Mouse (Mus musculus) layer of hippocampus, adult 11-12 months (tissue): ENCODE measurements around the gene Fitm1.

ENCODE experiments used
- DNase-seq: peaks from one replicate; pipeline ENCODE4 v3.0.0; 2022; ENCODE audit warnings: low spot score

The Fitm1 gene

DNA sequence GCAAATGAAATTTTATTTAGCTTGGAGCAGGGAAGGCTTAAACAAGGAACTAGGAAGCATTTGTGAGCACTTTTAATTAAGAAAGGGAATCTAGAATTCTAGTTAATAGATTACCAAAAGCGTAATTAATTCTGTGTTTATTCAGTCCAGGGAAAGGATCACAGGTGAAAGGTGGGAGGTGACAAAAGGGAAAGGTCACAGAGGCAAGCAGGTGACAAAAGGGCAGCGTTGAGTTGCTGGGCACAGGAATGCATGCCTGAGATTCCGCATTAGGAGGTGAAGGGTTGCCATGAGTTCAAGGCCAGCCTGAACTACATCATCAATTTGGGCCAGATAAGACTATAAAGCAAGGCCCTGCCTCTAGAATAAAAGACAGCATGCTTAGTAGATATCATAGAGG lies 7.9 kb upstream of the Fitm1 start:
- DNase-seq, result no peak

DNA sequence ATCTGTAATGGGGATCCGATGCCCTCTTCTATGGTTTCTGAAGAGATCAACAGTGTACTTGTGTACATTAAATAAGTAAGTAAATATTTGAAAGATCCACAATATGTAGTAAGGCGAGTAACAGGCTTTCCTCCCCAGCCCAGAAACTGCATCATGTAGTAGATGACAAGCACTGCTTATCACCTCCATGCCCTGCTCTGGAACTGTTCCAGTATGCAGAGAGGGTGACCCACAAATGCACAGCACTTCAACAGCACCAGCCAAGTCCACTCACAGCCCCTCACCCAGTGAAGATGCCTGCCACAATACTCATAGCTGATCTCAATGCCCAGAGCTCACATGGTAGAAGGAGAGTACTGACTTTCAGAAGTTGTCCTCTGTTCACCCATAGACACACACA lies 4.8 kb upstream of the Fitm1 start:
- no peak for DNase-seq

DNA sequence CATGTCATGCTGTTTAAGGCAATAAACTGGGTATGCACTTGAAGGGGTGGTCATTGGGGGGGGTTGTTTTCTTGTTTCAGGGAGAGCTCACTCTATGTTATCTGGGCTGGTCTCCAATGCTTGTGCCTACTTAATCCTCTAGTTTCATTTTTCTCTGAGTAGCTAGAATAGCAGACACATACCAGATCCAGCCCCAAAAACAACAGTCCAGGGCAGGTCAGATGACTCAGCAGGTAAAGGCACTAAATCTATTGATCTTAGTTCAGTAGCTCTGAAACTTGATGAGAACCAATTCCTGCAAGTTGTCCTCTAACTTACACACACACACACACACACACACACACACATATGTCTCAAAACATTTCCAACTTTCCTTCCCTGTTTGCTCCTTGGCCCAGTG lies 3.7 kb upstream of the Fitm1 start:
- no peak for DNase-seq

DNA sequence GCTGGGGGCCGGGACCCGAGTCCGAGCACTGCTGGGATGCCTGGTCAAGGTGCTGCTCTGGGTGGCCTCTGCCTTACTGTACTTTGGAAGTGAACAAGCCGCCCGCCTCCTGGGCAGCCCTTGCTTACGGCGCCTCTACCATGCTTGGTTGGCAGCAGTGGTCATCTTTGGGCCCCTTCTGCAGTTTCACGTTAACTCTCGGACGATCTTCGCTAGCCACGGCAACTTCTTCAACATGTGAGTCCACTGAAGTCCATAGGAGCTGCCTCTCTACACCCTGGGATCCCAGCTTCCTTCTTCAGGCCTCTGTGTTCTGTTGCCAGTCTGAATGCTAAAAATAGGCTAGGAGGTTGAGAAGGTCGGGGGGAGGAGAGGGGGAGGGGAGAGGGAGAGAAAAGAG lies 294 bp downstream of the Fitm1 start:
- no peak for DNase-seq

DNA sequence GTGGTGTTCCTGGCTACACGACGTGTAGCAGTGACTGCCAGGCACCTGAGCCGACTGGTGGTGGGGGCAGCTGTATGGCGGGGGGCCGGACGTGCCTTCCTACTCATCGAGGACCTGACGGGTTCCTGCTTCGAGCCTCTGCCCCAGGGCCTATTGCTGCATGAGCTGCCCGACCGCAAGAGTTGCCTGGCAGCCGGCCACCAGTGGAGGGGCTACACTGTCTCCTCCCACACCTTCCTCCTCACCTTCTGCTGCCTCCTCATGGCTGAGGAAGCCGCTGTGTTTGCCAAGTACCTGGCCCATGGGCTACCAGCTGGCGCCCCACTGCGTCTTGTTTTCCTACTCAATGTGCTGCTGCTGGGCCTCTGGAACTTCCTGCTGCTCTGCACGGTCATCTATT lies 959 bp downstream of the Fitm1 start:
- peak; percentile 55 for DNase-seq

DNA sequence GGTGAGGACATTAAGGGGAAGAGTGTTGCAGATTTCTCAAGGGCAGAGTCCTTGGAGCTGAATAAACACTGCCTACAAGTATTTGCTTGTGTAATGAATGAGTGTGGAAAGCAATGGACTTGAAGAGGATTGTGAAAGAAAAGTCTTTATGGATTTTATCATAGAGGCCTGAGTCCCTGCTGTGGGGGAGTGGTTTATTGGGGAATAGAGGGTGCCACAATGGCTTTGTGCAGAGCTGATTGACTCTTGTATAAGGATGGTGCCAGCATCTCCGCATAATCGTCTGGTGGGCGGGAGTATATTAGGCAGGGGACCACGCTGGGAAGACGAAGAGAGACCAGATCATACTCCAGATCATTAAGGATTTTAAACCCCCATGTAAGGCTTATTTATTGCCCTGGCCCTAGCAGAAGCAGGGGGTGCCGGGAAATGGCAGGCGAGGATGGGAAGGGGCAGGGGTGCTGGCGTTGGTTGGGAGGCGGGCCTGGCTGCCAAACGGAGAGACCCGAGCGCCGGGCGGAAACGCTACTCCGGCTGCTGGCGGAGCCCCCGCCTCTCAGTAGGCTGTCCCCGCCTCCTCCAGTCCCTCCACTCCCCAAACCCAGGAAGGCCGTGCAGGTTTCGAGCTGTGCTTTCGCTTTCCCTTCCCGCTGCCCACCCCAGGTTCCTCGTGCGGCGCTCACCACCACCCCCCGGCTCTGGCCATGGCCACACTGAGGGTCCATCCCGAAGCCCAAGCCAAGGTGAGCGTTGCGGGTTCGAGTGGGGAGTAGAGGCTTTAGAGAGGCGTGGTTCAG lies 2.7 kb downstream of the Fitm1 start, which contains the start of gene Psme1:
Gene Psme1 (plus strand): TSS at position 253 of the 797 bp plus-strand sequence.
- DNase-seq, result peak; percentile 69

DNA sequence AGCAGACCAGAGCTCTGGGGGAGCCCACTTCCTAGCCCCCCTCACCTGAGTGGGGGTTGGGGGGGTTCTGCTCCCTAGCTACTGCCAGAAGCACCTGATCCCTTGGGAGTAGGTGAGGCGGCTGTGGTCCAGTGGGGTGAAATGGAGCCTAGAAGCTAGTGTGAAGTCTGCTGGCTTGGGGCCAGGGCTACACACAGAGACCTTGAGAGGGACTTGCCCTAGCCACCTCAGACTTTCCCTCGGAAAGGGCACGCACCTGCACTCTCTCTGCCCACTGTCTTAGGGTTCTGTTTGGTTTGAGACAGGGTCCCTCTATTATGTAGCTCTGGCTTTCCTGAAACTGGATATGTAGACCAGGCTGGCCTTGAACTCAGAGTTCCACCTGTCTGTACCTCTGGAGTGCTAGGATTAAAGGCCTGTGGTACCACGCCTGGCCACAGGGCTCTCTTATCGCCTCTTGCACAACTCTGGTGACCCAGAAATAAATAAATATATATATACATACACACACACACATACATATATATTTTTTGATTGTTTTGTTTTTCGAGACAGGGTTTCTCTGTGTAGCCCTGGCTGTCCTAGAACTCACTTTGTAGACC lies 3.4 kb downstream of the Fitm1 start:
- peak; percentile 65 for DNase-seq

DNA sequence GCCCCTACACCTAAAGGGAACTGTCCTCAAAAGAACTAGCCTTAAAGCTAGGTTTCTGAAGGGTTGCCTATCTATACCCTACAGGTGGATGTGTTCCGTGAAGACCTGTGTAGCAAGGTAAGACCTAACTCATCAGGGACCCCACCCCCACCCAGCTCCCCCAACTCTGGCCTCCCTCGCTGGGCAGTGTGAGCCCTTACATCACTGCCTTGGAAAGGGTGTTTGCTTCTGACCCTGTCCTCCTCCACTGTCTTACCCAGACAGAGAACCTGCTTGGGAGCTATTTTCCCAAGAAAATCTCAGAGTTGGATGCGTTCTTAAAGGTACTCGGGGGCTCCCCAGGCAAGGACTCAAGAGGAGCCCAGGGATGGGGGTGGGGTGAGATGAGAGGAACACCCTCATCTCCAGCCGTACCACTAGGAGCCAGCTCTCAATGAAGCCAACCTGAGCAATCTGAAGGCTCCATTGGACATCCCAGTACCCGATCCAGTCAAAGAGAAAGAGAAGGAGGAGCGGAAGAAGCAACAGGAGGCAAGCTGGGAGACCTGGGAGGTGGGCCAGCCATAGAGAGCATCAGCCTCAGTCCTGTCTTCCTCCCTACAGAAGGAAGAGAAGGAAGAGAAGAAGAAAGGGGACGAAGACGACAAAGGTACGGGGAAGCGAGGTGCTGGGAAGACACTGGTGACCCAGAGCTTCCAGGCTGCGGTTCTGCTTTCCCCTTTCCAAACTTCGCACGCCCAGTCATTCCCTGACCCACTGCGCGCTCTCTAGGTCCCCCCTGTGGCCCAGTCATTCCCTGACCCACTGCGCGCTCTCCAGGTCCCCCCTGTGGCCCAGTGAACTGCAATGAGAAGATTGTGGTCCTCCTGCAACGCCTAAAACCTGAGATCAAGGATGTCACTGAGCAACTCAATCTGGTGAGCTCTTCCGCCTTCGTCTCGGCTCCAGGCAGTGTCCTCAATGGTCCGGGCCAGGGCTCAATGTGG lies 4.4 kb downstream of the Fitm1 start:
- no peak for DNase-seq

DNA sequence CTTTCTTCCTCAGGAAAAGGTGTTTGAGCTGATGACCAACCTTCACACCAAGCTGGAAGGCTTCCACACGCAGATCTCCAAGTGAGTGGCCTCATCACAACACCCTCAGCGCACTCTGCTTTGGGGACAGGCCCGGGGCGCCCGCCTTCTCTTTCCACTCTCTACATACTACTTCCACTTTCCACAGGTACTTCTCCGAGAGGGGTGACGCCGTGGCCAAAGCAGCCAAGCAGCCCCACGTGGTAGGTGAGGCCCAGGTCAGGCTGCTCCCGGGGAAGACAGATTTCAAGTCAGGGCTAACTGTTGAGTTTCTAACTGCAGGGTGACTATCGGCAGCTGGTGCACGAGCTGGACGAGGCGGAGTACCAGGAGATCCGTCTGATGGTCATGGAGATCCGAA lies 5.3 kb downstream of the Fitm1 start:
- no peak for DNase-seq

DNA sequence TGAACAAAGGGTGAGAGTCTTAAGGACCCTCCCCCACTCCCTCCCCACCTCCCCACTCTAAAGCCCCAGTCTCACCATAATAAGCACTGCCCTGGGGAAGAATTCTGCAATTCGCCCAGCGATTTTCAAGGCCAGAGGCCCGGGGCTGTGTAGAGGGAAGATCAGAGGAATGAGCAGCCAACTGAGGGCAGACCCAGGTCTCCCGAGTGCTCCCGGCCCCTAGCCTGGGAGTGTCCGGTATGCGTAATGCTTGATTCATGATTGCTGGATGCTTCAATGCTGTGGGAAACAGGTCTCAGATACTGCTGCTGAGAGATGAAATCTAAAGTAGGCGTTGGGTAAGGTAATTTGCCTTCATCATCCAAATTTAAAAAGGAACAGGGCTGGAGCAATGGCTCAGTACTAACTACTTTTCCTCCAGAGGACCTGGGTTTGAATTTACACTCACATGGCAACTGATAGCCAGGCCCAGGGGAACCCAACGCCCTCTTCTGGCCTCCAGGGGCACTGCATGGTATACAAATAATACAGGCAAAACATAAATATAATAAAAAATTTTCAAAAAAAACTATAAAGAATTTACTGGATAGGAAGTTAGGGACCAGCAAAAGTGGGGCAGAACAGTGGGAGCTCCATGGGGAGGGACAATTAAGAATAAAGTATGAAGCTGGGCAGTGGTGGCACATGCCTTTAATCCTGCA lies 6.7 kb downstream of the Fitm1 start:
- DNase-seq, result no peak

DNA sequence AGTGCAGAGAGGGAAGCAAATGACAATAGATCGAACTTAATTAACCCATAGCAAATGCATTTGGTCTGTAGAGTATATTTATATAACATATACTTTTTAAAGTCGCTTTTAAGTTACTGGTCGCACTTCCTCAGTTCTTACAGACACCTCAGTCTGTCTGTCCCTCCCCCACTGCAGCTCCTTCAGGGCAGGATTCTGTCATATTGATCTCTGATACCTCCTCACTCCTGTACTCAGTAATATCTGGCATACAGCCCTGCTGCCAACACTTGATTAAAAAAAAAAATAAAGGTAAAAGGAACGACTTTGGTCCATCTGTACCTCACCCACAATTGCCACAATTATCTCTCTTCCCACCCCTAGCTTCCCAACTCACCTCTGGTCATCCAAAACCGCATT lies 8.9 kb downstream of the Fitm1 start:
- no peak for DNase-seq

DNA sequence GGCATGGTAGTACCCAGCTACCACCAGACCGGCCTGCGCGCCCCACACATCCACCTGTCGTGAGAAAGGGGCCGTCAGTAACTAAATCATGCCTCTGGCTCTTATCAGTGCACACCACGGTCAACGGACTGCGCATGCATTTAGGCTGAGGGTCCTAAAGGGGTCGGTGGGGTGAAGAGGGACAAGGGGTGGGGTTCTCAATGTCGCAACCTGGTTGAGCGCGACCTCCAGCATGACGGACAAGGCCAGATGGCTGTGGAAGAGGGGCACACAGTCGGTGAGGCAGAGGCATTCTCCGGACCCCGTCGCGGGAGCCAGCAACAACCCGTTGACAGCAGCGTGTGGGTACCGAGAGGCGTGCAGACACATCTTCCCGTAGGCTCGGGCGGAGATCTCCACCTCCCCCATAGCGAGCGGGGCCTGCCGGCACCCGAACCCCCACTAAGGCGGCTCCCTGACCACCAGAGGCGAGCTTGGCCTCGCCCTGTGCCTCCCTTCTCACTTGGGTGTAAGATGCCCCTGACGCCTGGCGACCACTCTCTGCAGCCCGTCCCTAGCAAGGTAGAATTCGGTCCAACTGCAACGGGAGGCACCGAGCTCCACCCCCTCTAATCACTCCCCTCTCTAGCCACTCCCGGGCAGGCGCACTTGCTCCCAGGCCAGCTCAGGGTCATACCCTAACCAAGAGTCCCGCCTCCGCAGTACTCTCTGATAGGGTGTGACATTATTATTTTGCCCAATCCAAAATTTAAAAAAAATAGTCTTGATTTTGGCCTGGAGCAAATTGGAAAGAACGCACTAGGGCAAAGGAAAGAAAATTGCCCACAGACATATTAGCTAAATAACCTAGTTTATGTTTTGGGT lies 9.5 kb downstream of the Fitm1 start, which contains the start of gene Emc9:
Gene Emc9 (minus strand): TSS at position 601 of the 864 bp plus-strand sequence.
- DNase-seq, result peak; percentile 68

DNA sequence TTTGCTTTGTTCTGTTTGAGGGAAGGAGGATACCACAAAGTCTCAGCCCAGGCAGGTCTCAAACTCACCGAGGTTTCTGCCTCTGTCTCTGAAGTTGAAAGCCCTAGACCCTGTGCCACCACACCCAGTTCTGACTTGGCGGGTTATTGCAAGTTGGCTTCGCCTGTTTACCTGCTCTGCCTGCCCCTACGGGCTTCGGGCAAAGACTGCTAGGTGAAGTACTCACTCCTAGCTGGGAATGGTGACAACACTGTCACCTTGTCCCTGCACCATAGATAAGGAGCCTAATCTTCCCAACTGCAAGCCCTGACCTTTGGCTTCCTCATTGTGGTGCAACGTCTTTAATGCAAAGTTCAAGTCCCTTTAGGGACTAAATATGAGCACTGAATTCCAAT lies 10.1 kb downstream of the Fitm1 start:
- no peak for DNase-seq

DNA sequence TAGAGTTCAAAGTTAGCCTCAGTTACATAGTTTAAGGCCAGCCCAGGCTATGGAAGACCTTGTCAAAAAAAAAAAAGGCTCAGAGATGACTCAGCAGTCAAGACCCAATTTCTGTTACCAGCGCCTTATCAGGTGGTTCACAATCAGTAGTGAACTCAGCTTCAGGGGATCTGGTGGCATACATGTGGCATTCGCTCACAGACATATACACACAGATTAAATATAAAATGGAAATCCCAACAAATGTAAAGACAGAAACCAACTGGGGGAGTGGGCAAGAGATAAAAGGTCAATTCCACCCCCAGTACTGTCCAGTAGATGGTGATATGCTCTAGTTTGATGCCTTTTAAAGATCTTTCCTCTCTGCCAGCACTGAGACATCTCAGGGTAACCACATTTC lies 10.7 kb downstream of the Fitm1 start:
- DNase-seq, result no peak

DNA sequence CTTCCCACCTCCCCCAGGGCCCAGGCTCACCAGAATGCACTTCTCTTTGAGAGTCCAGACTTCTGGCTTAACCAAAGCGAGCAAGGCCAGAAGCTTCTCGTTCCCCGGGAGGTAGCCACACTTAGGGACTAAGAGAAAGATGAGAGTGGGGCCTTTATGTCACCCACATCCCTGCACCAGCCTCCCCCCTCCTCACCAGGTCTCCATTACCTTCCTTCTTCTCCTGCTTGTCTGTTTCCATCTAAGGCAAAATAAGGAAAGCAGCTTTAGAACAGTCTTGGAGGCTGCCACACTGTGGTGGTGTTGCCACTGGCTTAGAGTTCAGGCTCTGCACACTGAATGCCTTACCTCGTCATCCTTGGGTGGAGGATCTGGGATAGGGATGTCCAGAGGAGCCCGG lies 13.9 kb downstream of the Fitm1 start:
- no peak for DNase-seq

DNA sequence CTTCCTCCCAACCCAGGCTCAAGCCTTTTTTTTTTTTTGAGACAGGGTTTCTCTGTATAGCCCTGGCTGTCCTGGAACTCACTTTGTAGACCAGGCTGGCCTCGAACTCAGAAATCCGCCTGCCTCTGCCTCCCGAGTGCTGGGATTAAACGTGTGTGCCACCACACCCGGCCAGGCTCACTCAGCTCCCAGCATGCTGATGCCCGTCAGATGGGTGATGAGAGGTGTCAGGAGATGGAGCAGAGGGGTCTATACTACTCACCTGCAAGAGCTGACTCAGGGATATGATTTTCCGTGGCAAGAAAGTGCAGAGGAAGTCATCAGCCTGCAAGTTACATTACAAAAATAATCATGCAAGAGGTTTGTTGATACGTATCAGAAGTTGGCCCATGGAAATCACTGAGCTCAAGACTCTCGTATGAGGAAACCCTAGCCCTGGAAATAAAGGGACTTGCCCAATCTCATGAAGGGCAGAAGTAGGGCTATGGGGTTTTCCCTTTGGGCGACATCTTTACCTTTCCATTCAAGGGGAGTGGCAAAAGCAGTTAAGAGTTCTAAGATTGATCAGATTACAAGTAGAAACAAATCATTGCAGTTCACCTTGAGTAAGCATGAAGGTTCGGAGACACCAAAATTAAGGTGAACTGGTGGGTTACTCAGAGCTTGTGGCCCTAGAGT lies 14.5 kb downstream of the Fitm1 start:
- no peak for DNase-seq

DNA sequence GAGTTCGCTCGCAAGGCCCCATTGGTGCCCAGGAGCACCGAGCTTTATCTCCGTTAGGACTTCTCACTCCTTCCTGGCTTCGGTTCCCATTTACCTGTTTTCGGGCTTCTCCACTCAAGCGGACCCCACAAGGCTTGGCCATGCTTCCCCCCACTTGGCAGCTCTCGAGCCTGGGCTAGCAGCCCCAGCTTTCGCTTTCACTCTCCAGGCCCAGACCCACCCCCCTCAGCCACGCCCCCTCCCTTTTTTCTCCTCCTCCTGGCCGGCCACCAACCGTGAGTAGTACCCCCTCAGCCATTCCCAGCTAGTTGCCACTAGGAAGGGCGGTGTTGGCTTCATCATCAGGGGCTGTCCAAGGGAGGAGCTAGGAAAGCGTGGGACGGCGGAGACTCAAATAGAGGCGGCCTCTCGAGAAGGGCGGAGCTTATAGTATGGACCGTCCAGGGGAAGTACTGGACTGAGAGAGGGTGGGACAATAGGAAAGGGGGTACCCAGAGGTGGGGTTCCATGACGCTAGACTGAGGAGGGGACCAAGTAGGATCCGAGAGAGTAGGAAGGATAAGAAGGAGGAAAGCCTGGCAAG lies 15.4 kb downstream of the Fitm1 start, which contains the start of gene Psme2:
Gene Psme2 (minus strand): TSS at position 366 of the 583 bp plus-strand sequence.
- DNase-seq, result peak; percentile 95

DNA sequence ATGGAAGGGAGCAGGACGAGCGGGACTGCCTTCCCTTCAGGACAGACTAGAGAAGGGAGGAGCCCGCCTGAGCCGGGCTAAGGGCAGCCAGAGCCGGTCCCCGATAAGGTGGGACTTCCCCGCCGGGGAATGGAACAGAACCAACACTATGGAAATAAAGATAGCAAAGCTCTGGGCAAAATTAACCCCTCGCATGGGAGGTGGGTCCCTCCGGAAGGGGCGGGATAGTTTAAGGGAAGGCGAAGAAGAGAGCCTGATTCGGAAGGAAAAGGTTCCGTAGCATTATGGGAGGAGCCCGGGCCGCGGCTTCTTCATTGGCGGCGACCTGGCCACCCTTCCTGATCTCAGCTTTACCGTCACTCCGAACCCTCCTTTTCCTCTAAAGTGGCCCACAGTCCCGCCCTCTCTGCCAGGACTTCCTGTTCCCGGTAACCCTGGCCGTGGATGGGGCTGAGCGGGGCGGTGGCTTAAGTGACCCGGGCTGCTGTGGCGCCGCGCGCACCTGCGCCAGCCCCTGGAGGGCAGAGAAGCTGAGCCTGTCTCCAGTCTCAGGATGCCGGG lies 16.0 kb downstream of the Fitm1 start, which contains the start of gene Rnf31:
Gene Rnf31 (plus strand): TSS at position 378 of the 561 bp plus-strand sequence.
- peak; percentile 96 for DNase-seq

DNA sequence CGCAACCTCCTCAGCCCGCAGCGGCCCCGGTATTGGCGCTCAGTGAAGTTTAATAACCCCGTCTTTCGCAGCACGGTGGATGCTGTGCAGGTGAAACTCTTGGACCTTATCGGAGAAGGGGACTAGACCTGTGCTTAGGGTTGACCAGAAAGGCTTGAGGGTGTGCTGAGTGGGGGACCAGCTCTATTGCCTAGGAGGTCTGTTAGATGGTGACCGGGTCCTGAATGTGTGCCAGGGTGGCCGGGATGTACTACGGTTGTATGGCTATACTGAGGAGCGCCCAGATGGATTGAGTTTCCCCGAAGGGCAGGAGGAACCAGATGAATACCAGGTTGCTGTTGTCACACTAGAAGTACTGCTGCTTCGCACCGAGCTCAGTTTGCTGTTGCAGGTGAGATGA lies 16.8 kb downstream of the Fitm1 start:
- DNase-seq, result no peak
